Mouse (Mus musculus) bone marrow macrophage, adult 2 months (primary cell): ENCODE measurements around the gene C1ql4.

Experiments
- CTCF ChIP-seq: IDR thresholded peaks from 2 replicates; pipeline ENCODE4 v1.5.1; 2012; ENCODE audit warnings: low read depth, mild to moderate bottlenecking, low read length, moderate library complexity
- POLR2A ChIP-seq: IDR thresholded peaks from 2 replicates; pipeline ENCODE4 v1.6.1; 2012; ENCODE audit warnings: mild to moderate bottlenecking, low read depth, low read length, borderline replicate concordance

GRCm38 (mm10) chr15:99042334-99042733 is 45.3 kb downstream of the C1ql4 start:
- TF ChIP-seq CTCF (no peak), POLR2A (no peak)
